ENCODE assay signal across 7 mouse cellular contexts in the genomic region with DNA sequence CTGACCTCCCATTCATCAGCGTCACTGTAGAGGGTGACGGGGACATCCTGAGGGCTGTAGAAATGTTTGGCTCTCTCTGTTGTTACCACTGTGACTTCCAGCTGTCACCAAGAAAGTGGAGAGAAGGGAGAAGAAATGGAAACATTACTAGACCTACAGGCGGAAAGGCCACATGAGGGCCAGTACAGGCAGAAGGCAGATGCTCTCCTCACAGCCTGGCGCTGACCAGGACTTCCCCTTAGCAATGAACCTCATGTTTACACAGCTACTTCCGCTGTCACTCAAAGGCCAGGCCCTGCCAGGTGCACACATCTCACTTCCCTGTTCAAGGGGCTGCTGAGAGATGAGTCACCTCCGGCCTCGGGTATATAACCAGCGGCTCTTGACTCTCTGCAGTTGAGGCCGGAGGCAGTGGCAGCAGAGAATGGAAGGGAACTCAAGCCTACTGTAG. TPM values are rescaled to one million over a fixed set of nuclear protein-coding genes. Genes with fewer than 3 reads are reported as not detected.
DNase-seq lines count a peak whose midpoint lies in the region; ATAC-seq lines count a peak whose summit lies in the region.

No protein-coding gene starts in this region.

- peak overlapping the region; percentile 87 for H3K27ac ChIP-seq in embryonic facial prominence, embryonic 13.5 days

- ATAC-seq in embryonic facial prominence, embryonic 13.5 days (ENCODE audit: insufficient number of reproducible peaks, insufficient read depth, low FRiP score, low TSS enrichment, low read depth) = no peak
- peak; percentile 92 to 94 for ATAC-seq in hematopoietic stem cell, adult 5-6 weeks (replicated peaks in 1 of 2; ENCODE audit: insufficient read depth in 1 of 2, low FRiP score in 2 of 2, low TSS enrichment in 1 of 2, low read depth in 1 of 2, poor library complexity in 2 of 2, severe bottlenecking in 2 of 2)
- peak; percentile 36 for ATAC-seq in megakaryocyte-erythroid progenitor cell, adult 5-6 weeks (replicated peaks; ENCODE audit: low FRiP score, low TSS enrichment, poor library complexity, severe bottlenecking)

- no peak overlapping the region for H3K4me3 ChIP-seq in embryonic facial prominence, embryonic 13.5 days

- H3K9me3 ChIP-seq in embryonic facial prominence, embryonic 13.5 days = no peaks in the 10 kb centered on the region

- H3K27me3 ChIP-seq in embryonic facial prominence, embryonic 13.5 days = no peaks in the 10 kb centered on the region

- 0 out of 2 replicates have a peak overlapping the region, but pooled peaks have one; percentile 37 for H3K9ac ChIP-seq in embryonic facial prominence, embryonic 13.5 days

- no peaks in the 10 kb centered on the region; the same call in 1 of the 2 replicates for H3K36me3 ChIP-seq in embryonic facial prominence, embryonic 13.5 days

- intact Hi-C loops in left cerebral cortex, postnatal 25 days (cut with DNase I) = no loop called here

- DNase-seq in 416B (ENCODE audit: low read depth) = peak; percentile 100
- peak; percentile 67 to 69 for DNase-seq in CD8-positive naive resting alpha-beta T cell, adult 2 months (ENCODE audit: low read depth in 2 of 2, low spot score in 2 of 2)
- peak; percentile 45 to 64 for DNase-seq in left cerebral cortex, postnatal 25 days (ENCODE audit: low spot score in 2 of 2)
- DNase-seq in thymus, adult 18-20 months = peak; percentile 78 to 88

- WGBS in embryonic facial prominence, embryonic 13.5 days = 69% methylated on average over 9 of the region's 9 CpGs

- 0 out of 2 replicates have a peak overlapping the region, but pooled peaks have one; percentile 29 for H3K4me2 ChIP-seq in embryonic facial prominence, embryonic 13.5 days

- peaks cover 25% of the 10 kb centered on the region for H3K4me1 ChIP-seq in embryonic facial prominence, embryonic 13.5 days

RNA-seq across cellular contexts. Expression of a gene that starts 18.8 kb away (rescaled TPM):
- polyA plus RNA-seq in embryonic facial prominence, embryonic 13.5 days (2015; fragmentation: Nextera tagmentation; extraction: Ambion mirVana) = 27.9 and 30.0 TPM in 2 replicates
- 29.9 and 37.0 TPM in 2 replicates for total RNA-seq in hematopoietic stem cell, adult 5-6 weeks (2017)
- total RNA-seq in left cerebral cortex, postnatal 25 days (2021) = 10 to 100 TPM; 15.5 to 16.5 TPM
- 22.1 and 34.8 TPM in 2 replicates for total RNA-seq in megakaryocyte-erythroid progenitor cell, adult 5-6 weeks (2014; fragmentation: Nextera tagmentation)
- 10.5 and 13.9 TPM in 2 replicates for total RNA-seq in megakaryocyte-erythroid progenitor cell, adult 5-6 weeks (2017)

RNA-seq across cellular contexts. Expression of a gene that starts 46.7 kb away (rescaled TPM):
- 14.8 and 16.4 TPM in 2 replicates for polyA plus RNA-seq in embryonic facial prominence, embryonic 13.5 days (2015; fragmentation: Nextera tagmentation; extraction: Ambion mirVana)
- total RNA-seq in hematopoietic stem cell, adult 5-6 weeks (2017) = 0.10 TPM in 1 of 2 replicates, not detected in the other
- 100 to 1,000 TPM; 403 to 415 TPM for total RNA-seq in left cerebral cortex, postnatal 25 days (2021)
- not detected in 2 replicates for total RNA-seq in megakaryocyte-erythroid progenitor cell, adult 5-6 weeks (2014; fragmentation: Nextera tagmentation)
- total RNA-seq in megakaryocyte-erythroid progenitor cell, adult 5-6 weeks (2017) = not detected in 2 replicates

Comparison
In these comparisons a context has a peak if more than half of its experiments do, and no peak if none do; other contexts are left out.
1. RNA of a gene that starts 46.7 kb away (total RNA-seq): 403 to 415 TPM in left cerebral cortex, postnatal 25 days; 0.10 TPM in hematopoietic stem cell, adult 5-6 weeks and not detected in megakaryocyte-erythroid progenitor cell, adult 5-6 weeks; every median in the first group is over 100 times any median in the second.
2. Peak in every context shown above with its lines, with median percentiles within 50 percentile points of each other: DNase-seq.